Mouse (Mus musculus) kidney, adult 2 months (tissue): ENCODE results near the gene Sec14l3. TPM values are rescaled to one million over a fixed set of nuclear protein-coding genes. Genes with fewer than 3 reads are reported as not detected.
"Not testable (repeated sequence)": the region's sequence is repeated elsewhere in the genome, so short reads cannot be mapped to it uniquely, and the experiment has no call there.

Experiments used
- DNase-seq: peaks from one replicate; pipeline ENCODE4 v3.0.0; 2021
- H3K27ac ChIP-seq: fragments of 200-500 bp; 2 replicates; pipeline ENCODE4 v1.5.1; 2012; ENCODE audit warnings: low read depth, low read length, control low read depth, inconsistent platforms; ENCODE audit not compliant: insufficient read depth
- H3K27me3 ChIP-seq: fragments of 200-500 bp; replicated peaks from 2 replicates; pipeline ENCODE4 v1.6.1; 2012; ENCODE audit warnings: mild to moderate bottlenecking, moderate library complexity, low read length, inconsistent platforms; ENCODE audit not compliant: control insufficient read depth, insufficient read depth
- H3K36me3 ChIP-seq: fragments of 200-500 bp; 2 replicates; pipeline ENCODE4 v1.6.1; 2012; ENCODE audit warnings: mild to moderate bottlenecking, moderate library complexity, low read length, inconsistent platforms; ENCODE audit not compliant: control insufficient read depth, insufficient read depth
- H3K4me1 ChIP-seq: fragments of 200-500 bp; 2 replicates; pipeline ENCODE4 v1.6.1; 2011; ENCODE audit warnings: low read length; ENCODE audit not compliant: control insufficient read depth, insufficient read depth
- H3K4me3 ChIP-seq: fragments of 200-500 bp; 2 replicates; pipeline ENCODE4 v1.5.1; 2011; ENCODE audit warnings: mild to moderate bottlenecking, low read depth, low read length, control low read depth; ENCODE audit not compliant: insufficient read depth
- CTCF ChIP-seq: fragments of 200-500 bp; conservative IDR thresholded peaks from 2 replicates; pipeline ENCODE4 v1.5.1; 2011; ENCODE audit warnings: low read depth, mild to moderate bottlenecking, control low read depth, low read length, moderate library complexity, mixed read lengths; ENCODE audit not compliant: insufficient read depth, insufficient read length
- POLR2A ChIP-seq: fragments of 200-500 bp; IDR thresholded peaks from one replicate; pipeline ENCODE4 v1.6.1; 2011; ENCODE audit warnings: low read depth, low read length, control low read depth
- WGBS: fragments of 180-500 bp; shearing (Covaris S2); methylation state at CpG from one replicate; pipeline ENCODE4 v1.1.7; 2018; 5-methylcytosine and 5-hydroxymethylcytosine counted together
- polyA plus RNA-seq: library from polyadenylated mRNA; depleted of rRNA; stranded (reverse); fragments of >200 nt; gene quantifications from 2 replicates; pipeline ENCODE4 v1.2.3, GENCODE M21; 2012

Gene Sec14l3
- polyA plus RNA-seq, 1 experiment = 8.8 TPM

DNA sequence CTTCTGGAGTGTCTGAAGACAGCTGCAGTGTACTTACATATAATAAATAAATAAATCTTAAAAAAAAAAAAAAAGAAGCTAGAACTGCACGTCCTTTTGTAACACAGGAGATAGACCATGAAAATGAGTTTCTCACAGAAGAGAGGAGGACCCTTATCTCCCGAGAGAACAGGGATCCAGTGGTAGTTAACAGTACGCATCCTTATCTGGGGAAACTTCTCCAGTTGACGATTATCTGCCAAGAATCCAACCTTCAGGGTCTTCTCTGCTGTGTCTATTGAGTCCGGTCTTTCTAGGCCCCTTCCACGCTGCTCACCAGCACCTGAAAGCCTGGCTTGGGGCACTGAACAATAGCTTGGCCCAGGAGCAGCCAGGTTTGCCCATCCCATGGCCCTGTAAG lies 49.3 kb downstream of the Sec14l3 start:
- H3K4me1 ChIP-seq = no peaks in the 10 kb centered on the region
- H3K27ac ChIP-seq = no peak overlapping the region
- DNase-seq = no peak
- TF ChIP-seq CTCF = no peak
- TF ChIP-seq POLR2A = no peak
- no peaks in the 10 kb centered on the region for H3K27me3 ChIP-seq
- 91% methylated on average over 6 of the region's 6 CpGs for WGBS
- no peaks in the 10 kb centered on the region for H3K36me3 ChIP-seq
- no peak overlapping the region for H3K4me3 ChIP-seq

DNA sequence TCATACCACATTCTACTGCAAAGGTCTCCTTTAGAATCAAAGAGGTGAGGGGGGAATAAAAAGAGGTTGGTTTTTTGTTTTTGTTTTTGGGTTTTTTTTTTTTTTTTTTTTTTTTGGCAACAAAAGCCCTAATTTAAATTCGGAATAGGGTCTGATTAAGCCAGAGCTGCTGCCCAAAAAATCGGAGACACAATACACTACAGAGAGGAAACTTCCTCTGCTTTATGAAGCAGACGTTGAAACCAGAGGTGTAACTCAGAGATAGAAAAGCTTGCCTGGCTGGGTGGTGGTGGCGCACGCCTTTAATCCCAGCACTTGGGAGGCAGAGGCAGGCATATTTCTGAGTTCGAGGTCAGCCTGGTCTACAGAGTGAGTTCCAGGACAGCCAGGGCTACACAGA lies 49.9 kb downstream of the Sec14l3 start:
- H3K27me3 ChIP-seq, H3K4me1 ChIP-seq, H3K36me3 ChIP-seq, H3K4me3 ChIP-seq, DNase-seq, H3K27ac ChIP-seq: not testable (repeated sequence)
- WGBS = 83% methylated on average over 6 of the region's 6 CpGs

DNA sequence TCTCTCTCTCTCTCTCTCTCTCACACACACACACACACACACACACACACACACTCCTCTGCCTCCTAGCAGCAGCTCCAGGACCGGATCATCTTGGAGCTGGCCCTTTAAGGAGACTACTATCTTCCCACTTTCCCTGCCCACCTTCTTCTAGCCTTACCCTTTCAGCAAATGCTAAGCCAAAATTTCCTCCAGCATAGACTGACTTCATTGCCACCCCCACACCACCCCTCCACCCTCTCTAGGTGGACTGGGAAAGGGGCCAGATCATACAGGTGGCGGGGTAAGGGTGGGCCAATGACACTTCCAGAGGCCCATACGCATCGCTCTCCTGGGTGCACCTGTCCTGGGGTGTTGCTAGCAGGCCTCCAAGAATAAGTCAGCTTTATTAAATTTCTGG lies 50.8 kb downstream of the Sec14l3 start:
- Histone ChIP-seq H3K4me3 (no peak overlapping the region), H3K4me1 (no peaks in the 10 kb centered on the region), H3K36me3 (no peaks in the 10 kb centered on the region), H3K27me3 (no peaks in the 10 kb centered on the region), H3K27ac (no peak overlapping the region)
- WGBS = 92% methylated on average over 4 of the region's 4 CpGs
- TF ChIP-seq POLR2A = no peak
- TF ChIP-seq CTCF = no peak
- DNase-seq = no peak

DNA sequence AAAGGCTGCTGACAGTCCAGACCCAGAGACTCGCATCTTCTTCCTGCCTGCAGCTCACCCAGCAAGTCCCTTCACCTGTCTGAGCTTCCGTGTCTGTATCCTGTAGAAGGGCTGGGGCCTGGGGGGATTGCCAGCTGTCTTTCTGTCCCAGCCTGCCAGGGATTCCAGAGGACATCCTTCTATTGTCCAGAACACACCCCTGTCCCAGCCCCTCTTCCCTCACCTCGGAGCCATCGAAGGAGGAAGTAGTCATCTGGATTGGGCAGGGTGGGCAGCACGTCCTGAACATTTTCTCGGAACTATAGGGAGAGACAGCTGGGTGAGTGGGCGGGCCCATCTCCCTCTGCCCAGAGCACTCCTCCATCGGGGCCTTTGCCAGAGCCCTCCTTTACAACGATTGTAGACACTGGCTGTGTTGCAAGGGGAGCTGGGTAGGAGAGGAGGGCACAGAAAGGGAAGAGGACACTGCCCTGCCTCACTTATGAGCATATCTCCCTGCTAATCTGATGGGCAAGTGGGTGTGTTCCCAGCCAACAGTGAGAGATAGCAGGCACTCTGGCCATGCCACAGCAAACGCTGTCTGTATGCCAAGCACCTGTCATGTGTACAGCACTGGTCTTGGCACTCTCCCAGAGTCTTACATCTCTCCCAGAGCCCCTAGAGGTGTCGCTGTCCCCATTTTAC lies 52.0 kb downstream of the Sec14l3 start:
- Histone ChIP-seq H3K27me3 (no peaks in the 10 kb centered on the region), H3K4me3 (no peak overlapping the region), H3K4me1 (no peaks in the 10 kb centered on the region), H3K36me3 (no peaks in the 10 kb centered on the region), H3K27ac (no peak overlapping the region)
- 68% methylated on average over 11 of the region's 11 CpGs for whole genome bisulfite sequencing
- DNase-seq = no peak
- TF ChIP-seq POLR2A (no peak), CTCF (no peak)

DNA sequence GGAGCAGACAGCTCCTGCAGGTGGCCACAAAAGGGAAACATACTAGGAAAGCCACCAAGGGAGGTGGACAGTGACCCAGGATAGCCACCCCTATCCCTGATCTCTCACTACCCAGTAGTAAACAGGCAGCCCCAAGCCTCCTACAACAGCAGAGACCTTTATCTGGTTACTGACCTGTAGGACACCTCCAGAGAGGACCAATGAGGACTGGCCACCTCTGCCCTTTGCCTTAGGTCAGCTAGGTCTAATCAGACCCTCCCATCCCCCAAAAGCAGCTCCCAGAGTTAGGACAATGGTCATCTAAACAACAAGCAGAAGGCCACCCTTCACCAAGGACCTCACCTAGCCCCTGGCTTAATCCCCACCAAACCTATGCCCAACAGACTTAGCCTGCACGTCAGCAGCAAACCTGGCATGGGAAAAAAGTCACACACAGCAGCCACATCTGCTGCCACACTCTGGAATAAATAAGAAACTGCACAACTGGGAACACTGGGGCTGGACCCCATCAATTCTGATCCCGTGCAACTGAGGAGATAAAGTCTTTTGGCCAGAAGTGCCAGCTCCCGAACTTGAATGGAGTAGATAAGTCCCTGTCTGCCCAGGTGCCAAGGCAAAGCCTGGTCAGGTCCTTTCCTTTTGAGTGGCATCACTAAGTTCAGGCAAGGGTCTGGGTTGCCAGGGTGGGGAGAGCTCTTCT lies 52.9 kb downstream of the Sec14l3 start:
- TF ChIP-seq CTCF (0 out of 2 replicates have a peak, but pooled peaks have one; percentile 0), POLR2A (no peak)
- H3K4me1 ChIP-seq = no peaks in the 10 kb centered on the region
- H3K27ac ChIP-seq = no peak overlapping the region
- no peaks in the 10 kb centered on the region for H3K27me3 ChIP-seq
- WGBS = 23% methylated on average over 3 of the region's 3 CpGs
- no peaks in the 10 kb centered on the region for H3K36me3 ChIP-seq
- no peak overlapping the region for H3K4me3 ChIP-seq
- no peak for DNase-seq

DNA sequence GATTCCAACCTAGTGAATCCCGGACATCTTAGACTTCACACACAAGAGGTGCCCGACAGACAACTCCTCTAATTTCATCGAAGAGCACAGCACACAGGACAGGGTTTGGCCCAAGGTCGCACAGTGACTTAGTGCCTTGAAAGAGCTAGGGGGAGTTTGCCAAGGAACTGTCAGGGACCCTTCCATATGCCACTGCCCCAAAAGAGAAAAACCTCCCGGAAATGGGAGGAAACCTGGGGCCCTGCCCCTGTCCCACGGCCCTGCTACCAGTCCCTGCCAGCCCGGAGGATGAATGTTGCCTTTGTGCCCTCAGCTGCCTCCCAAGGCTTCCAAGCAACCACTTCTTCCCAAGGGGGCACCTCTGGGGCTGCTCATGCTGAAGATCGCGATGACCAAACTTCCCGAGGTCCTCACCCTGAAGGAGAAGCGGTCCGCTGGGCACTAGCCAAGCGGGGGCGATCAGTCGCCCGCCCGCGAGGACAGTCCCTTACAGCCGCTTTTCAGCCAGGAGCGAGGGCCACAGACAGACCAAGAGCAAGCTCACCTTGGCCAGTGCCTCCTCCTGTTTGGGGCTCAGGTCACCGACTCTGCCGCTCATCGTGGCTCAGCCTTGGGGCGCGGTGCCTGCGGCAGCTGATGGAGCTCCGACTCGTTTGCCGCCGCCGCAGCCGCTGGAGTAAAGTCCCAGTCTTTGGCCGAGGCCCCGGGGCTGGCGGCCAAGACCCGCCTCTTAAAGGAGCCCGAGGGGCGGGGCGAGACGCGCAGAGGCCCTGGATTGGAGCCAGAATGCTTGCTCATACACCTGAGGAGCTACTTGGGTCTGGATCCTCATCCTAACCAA lies 53.7 kb downstream of the Sec14l3 start:
- TF ChIP-seq POLR2A (no peak), CTCF (no peak)
- H3K27me3 ChIP-seq = no peaks in the 10 kb centered on the region
- peak; percentile 87 for DNase-seq
- WGBS = 4% methylated on average over 41 of the region's 41 CpGs
- H3K27ac ChIP-seq = no peak overlapping the region
- H3K4me3 ChIP-seq = peak overlapping the region; percentile 54
- no peaks in the 10 kb centered on the region for H3K4me1 ChIP-seq
- H3K36me3 ChIP-seq = no peaks in the 10 kb centered on the region

DNA sequence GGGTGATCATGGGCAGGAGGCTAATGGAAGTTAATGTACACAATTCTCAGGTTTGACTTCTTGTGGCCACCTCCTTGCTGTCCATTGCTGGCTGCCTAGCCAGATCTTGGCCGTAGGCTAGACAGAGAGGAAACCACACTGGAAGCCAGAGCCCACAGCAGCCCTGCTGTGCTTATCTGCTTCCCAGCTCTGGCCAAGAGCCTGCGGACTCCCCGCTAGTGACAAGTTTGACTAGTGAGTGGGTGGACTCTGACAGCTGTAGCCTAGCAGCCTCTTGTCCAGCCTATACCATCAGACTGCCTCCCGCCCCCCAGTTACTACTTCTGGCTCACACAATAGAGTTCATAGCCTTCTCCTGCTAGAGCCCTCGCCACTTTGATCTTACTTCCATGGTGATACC lies 55.0 kb downstream of the Sec14l3 start:
- H3K4me3 ChIP-seq = no peak overlapping the region
- TF ChIP-seq POLR2A (no peak), CTCF (no peak)
- H3K4me1 ChIP-seq = no peaks in the 10 kb centered on the region
- H3K27ac ChIP-seq = no peak overlapping the region
- H3K27me3 ChIP-seq = no peaks in the 10 kb centered on the region
- H3K36me3 ChIP-seq = no peaks in the 10 kb centered on the region
- no peak for DNase-seq
- 85% methylated on average over 5 of the region's 5 CpGs for WGBS
